Mouse (Mus musculus): Measurements from ENCODE around the gene Gm11009.
"Not testable (repeated sequence)": the region's sequence is repeated elsewhere in the genome, so short reads cannot be mapped to it uniquely, and the experiment has no call there.

Gm11009 gene

GRCm38 (mm10) chr2:176319394-176319793 is at the start of gene Gm11009:
Gm11009 (minus strand) TSS chr2:176319494.
- not testable (repeated sequence) for DNase-seq (ENCODE audit: low read depth, low spot score)

Measured in WW6 (cell line).